Mouse (Mus musculus) CH12.LX (cell line): ENCODE data around the gene Rhoa. TPM values are rescaled to one million over a fixed set of nuclear protein-coding genes. Genes with fewer than 3 reads are reported as not detected.

Experiments used
- DNase-seq: peaks from one replicate; pipeline ENCODE4 v3.0.0-alpha.2; 2013; ENCODE audit errors: extremely low read depth
- H3K27ac ChIP-seq: 2 replicates; pipeline ENCODE4 v1.5.1; 2012; ENCODE audit warnings: low read depth, mild to moderate bottlenecking, control low read depth, moderate library complexity; ENCODE audit not compliant: insufficient read depth
- H3K27me3 ChIP-seq: replicated peaks from 2 replicates; pipeline ENCODE3; 2012; ENCODE audit warnings: inconsistent platforms
- H3K36me3 ChIP-seq, 2 experiments: replicated peaks in 1 of 2; 2 replicates each; pipeline versions ENCODE3 to v1.6.1; 2012; ENCODE audit warnings: inconsistent platforms in 1 of 2, low read length in 1 of 2, mild to moderate bottlenecking in 1 of 2, mixed read lengths in 1 of 2, moderate library complexity in 1 of 2; ENCODE audit not compliant: control insufficient read depth in 1 of 2, insufficient read depth in 1 of 2
- H3K4me1 ChIP-seq, 2 experiments: 2 replicates each; pipeline ENCODE4 v1.6.1; 2012; ENCODE audit warnings: inconsistent platforms in 1 of 2, moderate library complexity in 1 of 2; ENCODE audit not compliant: insufficient read depth in 2 of 2, control insufficient read depth in 1 of 2
- H3K4me2 ChIP-seq: 2 replicates; pipeline ENCODE4 v1.6.1; 2012; ENCODE audit warnings: low read depth, mild to moderate bottlenecking, control low read depth; ENCODE audit not compliant: poor library complexity, insufficient read depth, severe bottlenecking
- H3K4me3 ChIP-seq, 3 experiments: fragments of 150-350 bp in 1 of 3; sonication (generic) in 1 of 3; replicated peaks in 1 of 3; 2 replicates each; pipeline versions ENCODE3 to v1.5.1; 2011 to 2012; ENCODE audit warnings: low read depth in 2 of 3, low read length in 2 of 3, mild to moderate bottlenecking in 2 of 3, moderate library complexity in 2 of 3, control low read depth in 1 of 3, improper control_type of control experiment in 1 of 3, inconsistent platforms in 1 of 3, mixed read lengths in 1 of 3; ENCODE audit not compliant: poor library complexity in 1 of 3
- H3K79me2 ChIP-seq: replicated peaks from 2 replicates; pipeline ENCODE4 v1.6.1; 2012; ENCODE audit warnings: mild to moderate bottlenecking, moderate library complexity; ENCODE audit not compliant: control insufficient read depth, poor library complexity, insufficient read depth, severe bottlenecking; ENCODE audit errors: extremely low read depth
- H3K9ac ChIP-seq: 2 replicates; pipeline ENCODE4 v1.6.1; 2012; ENCODE audit warnings: low read depth, mild to moderate bottlenecking, control low read depth, moderate library complexity; ENCODE audit not compliant: insufficient read depth
- H3K9me3 ChIP-seq: replicated peaks from 2 replicates; pipeline ENCODE3; 2012; ENCODE audit warnings: low read length, inconsistent platforms, mixed read lengths
- CHD1 ChIP-seq: IDR thresholded peaks from 2 replicates; pipeline ENCODE4 v1.6.1; 2012; ENCODE audit warnings: low read depth, low read length, improper control_type of control experiment, inconsistent platforms
- CHD2 ChIP-seq: IDR thresholded peaks from 2 replicates; pipeline ENCODE4 v1.6.1; 2011; ENCODE audit warnings: low read length, improper control_type of control experiment
- EP300 ChIP-seq: IDR thresholded peaks from 2 replicates; pipeline ENCODE4 v1.6.1; 2011; ENCODE audit warnings: low read length, improper control_type of control experiment
- ETS1 ChIP-seq: conservative IDR thresholded peaks from 2 replicates; pipeline ENCODE4 v1.6.1; 2012; ENCODE audit warnings: low read depth, mild to moderate bottlenecking, inconsistent platforms, low read length, improper control_type of control experiment, moderate library complexity
- HCFC1 ChIP-seq: IDR thresholded peaks from 2 replicates; pipeline ENCODE4 v1.6.1; 2012; ENCODE audit warnings: low read depth, mild to moderate bottlenecking, inconsistent platforms, low read length, improper control_type of control experiment
- IRF4 ChIP-seq: IDR thresholded peaks from 2 replicates; pipeline ENCODE4 v1.6.1; 2014; ENCODE audit warnings: low read depth, mild to moderate bottlenecking, inconsistent platforms, low read length, improper control_type of control experiment
- JUN ChIP-seq: IDR thresholded peaks from 2 replicates; pipeline ENCODE4 v1.6.1; 2011; ENCODE audit warnings: low read depth, mild to moderate bottlenecking, low read length, improper control_type of control experiment, moderate library complexity; ENCODE audit not compliant: insufficient read depth
- MAX ChIP-seq: IDR thresholded peaks from 2 replicates; pipeline ENCODE4 v1.6.1; 2011; ENCODE audit warnings: low read length, improper control_type of control experiment
- MAZ ChIP-seq: IDR thresholded peaks from 2 replicates; pipeline ENCODE4 v1.6.1; 2012; ENCODE audit warnings: low read depth, mild to moderate bottlenecking, inconsistent platforms, low read length, improper control_type of control experiment, moderate library complexity
- MEF2A ChIP-seq: IDR thresholded peaks from 2 replicates; pipeline ENCODE4 v1.6.1; 2014; ENCODE audit warnings: low read depth, mild to moderate bottlenecking, inconsistent platforms, low read length, improper control_type of control experiment, borderline replicate concordance
- MXI1 ChIP-seq: IDR thresholded peaks from 2 replicates; pipeline ENCODE4 v1.6.1; 2011; ENCODE audit warnings: mild to moderate bottlenecking, low read depth, low read length, improper control_type of control experiment
- MYC ChIP-seq: IDR thresholded peaks from 2 replicates; pipeline ENCODE4 v1.6.1; 2011; ENCODE audit warnings: low read depth, mild to moderate bottlenecking, improper control_type of control experiment, low read length
- NELFE ChIP-seq: IDR thresholded peaks from 2 replicates; pipeline ENCODE4 v1.6.1; 2011; ENCODE audit warnings: low read depth, low read length, improper control_type of control experiment
- NRF1 ChIP-seq: IDR thresholded peaks from 2 replicates; pipeline ENCODE4 v1.6.1; 2014; ENCODE audit warnings: low read depth, mild to moderate bottlenecking, inconsistent platforms, low read length, improper control_type of control experiment, moderate library complexity
- POLR2A ChIP-seq: IDR thresholded peaks from 2 replicates; pipeline ENCODE4 v1.6.1; 2011; ENCODE audit warnings: low read depth, mild to moderate bottlenecking, improper control_type of control experiment, low read length
- RAD21 ChIP-seq: IDR thresholded peaks from 2 replicates; pipeline ENCODE4 v1.6.1; 2011; ENCODE audit warnings: low read depth, mild to moderate bottlenecking, low read length, improper control_type of control experiment, moderate library complexity
- RCOR1 ChIP-seq: conservative IDR thresholded peaks from 2 replicates; pipeline ENCODE4 v1.6.1; 2012; ENCODE audit warnings: low read depth, mild to moderate bottlenecking, inconsistent platforms, low read length, improper control_type of control experiment
- SIN3A ChIP-seq: IDR thresholded peaks from 2 replicates; pipeline ENCODE4 v1.6.1; 2012; ENCODE audit warnings: low read length, improper control_type of control experiment, inconsistent platforms
- SMC3 ChIP-seq: IDR thresholded peaks from 2 replicates; pipeline ENCODE4 v1.6.1; 2011; ENCODE audit warnings: low read depth, low read length, improper control_type of control experiment
- TBP ChIP-seq: conservative IDR thresholded peaks from 2 replicates; pipeline ENCODE4 v1.6.1; 2011; ENCODE audit warnings: low read depth, low read length, improper control_type of control experiment
- TCF12 ChIP-seq: IDR thresholded peaks from 2 replicates; pipeline ENCODE4 v1.6.1; 2014; ENCODE audit warnings: low read depth, mild to moderate bottlenecking, inconsistent platforms, low read length, improper control_type of control experiment
- UBTF ChIP-seq: IDR thresholded peaks from 2 replicates; pipeline ENCODE4 v1.6.1; 2012; ENCODE audit warnings: low read depth, mild to moderate bottlenecking, inconsistent platforms, low read length, improper control_type of control experiment, moderate library complexity
- dilution Hi-C: fragments of 300-500 bp; cut with MboI; formaldehyde crosslinking; loops from 2 replicates; pipeline ENCODE4 v1.14.3; 2020; ENCODE audit warnings: low sequenced_read_pairs; ENCODE audit not compliant: extremely low pct_unique_long_range_greater_than_20kb, extremely low pct_ligation_motif_present
- in situ Hi-C: fragments of 300-500 bp; cut with MboI; formaldehyde crosslinking; loops from 3 replicates; pipeline ENCODE4 v1.14.3; 2019; ENCODE audit warnings: low sequenced_read_pairs, low pct_ligation_motif_present, low pct_unique_long_range_greater_than_20kb, mixed read lengths
- polyA plus RNA-seq: library from polyadenylated mRNA; unstranded; fragments of >175 nt; gene quantifications from 2 replicates; pipeline ENCODE4 v1.2.1, GENCODE M21; 2012; ENCODE audit warnings: low read depth; ENCODE audit not compliant: insufficient read length
- total RNA-seq, 2 experiments: library from RNA; depleted of rRNA; stranded (reverse); fragments of 300-350 nt in 1 of 2; fragments of >200 nt in 1 of 2; gene quantifications; 2 replicates each; pipeline ENCODE4 v1.2.3; 2012 to 2014

The Rhoa gene
- total and polyA plus RNA-seq, 3 experiments, result 84.0 to 308 (median 243) TPM

- dilution Hi-C loops, result no loop called here
- no peaks in the 10 kb centered on the region for H3K9me3 ChIP-seq
- peak within 1 kb of the TSS; percentile 60 for H3K4me2 ChIP-seq
- H3K79me2 ChIP-seq, result no peaks in the 10 kb centered on the region
- no peak; the same call in 1 of the 2 replicates for TF ChIP-seq TCF12
- 0 out of 2 replicates have a peak, but pooled peaks have one; percentile 49 for TF ChIP-seq NELFE
- TF ChIP-seq MYC, result no peak
- TF ChIP-seq SIN3A, result peak; percentile 36; the same call in 1 of the 2 replicates
- TF ChIP-seq IRF4, result 0 out of 2 replicates have a peak, but pooled peaks have one; percentile 4
- no peak; the same call in 1 of the 2 replicates for TF ChIP-seq HCFC1
- no peak for TF ChIP-seq MAZ
- TF ChIP-seq POLR2A, result peak; percentile 69
- peak; percentile 77 for TF ChIP-seq CHD2
- no peak for TF ChIP-seq SMC3
- TF ChIP-seq MAX, result peak; percentile 7; the same call in 1 of the 2 replicates
- no peak for TF ChIP-seq ETS1
- TF ChIP-seq TBP, result no peak
- peak; percentile 60; the same call in 1 of the 2 replicates for TF ChIP-seq MXI1
- TF ChIP-seq NRF1, result peak; percentile 78
- TF ChIP-seq RAD21, result no peak
- no peak for TF ChIP-seq JUN
- TF ChIP-seq, all 38 proteins: peak for 8
- DNase-seq, result peak; percentile 88
- in situ Hi-C loops, result no loop called here
- Histone ChIP-seq H3K4me3 (peak within 1 kb of the TSS; percentile 65 to 83 (median 75)), H3K9ac (peak within 1 kb of the TSS; percentile 62), H3K27me3 (peaks cover 2% of the 10 kb centered on the region), H3K36me3 (no peaks in the 10 kb centered on the region), H3K27ac (no peak within 1 kb of the TSS), H3K4me1 (peaks cover 4 to 27% of the 10 kb centered on the region in 2 experiments)
Observed at GRCm38 (mm10) chr9:108263690-108264190, 42.2 kb upstream of the Rhoa start, which contains the start of gene Dag1. Gene Dag1, minus strand, starts transcription at chr9:108263958.

- in situ Hi-C loops, result no loop called here
- H3K9me3 ChIP-seq, result no peaks in the 10 kb centered on the region
- peak overlapping the region; percentile 60 for H3K4me2 ChIP-seq
- H3K27me3 ChIP-seq, result peaks cover 5% of the 10 kb centered on the region
- peak overlapping the region; percentile 62 for H3K9ac ChIP-seq
- H3K36me3 ChIP-seq, result no peaks in the 10 kb centered on the region
- no peaks in the 10 kb centered on the region for H3K79me2 ChIP-seq
- peak overlapping the region; percentile 65 to 83 (median 75) for H3K4me3 ChIP-seq
- H3K27ac ChIP-seq, result no peak overlapping the region
- TF ChIP-seq MEF2A (no peak), TBP (no peak), CHD1 (no peak), RCOR1 (no peak), UBTF (no peak), ETS1 (no peak), RAD21 (no peak), MAX (no peak), EP300 (no peak), IRF4 (no peak; the same call in 1 of the 2 replicates), TCF12 (no peak)
- TF ChIP-seq, all 38 proteins: peak for 0
- dilution Hi-C loops, result no loop called here
- DNase-seq, result no peak
- peaks cover 4 to 27% of the 10 kb centered on the region in 2 experiments for H3K4me1 ChIP-seq
Observed at GRCm38 (mm10) chr9:108264191-108264921, 41.6 kb upstream of the Rhoa start.
